Mouse (Mus musculus) cerebral cortex, adult 2 months (tissue): ENCODE data around the gene Dcbld1.

Experiments
- WGBS: fragments of 180-500 bp; shearing (Covaris S2); methylation state at CpG from one replicate; pipeline ENCODE4 v1.1.7; 2018; 5-methylcytosine and 5-hydroxymethylcytosine counted together

Gene Dcbld1

DNA sequence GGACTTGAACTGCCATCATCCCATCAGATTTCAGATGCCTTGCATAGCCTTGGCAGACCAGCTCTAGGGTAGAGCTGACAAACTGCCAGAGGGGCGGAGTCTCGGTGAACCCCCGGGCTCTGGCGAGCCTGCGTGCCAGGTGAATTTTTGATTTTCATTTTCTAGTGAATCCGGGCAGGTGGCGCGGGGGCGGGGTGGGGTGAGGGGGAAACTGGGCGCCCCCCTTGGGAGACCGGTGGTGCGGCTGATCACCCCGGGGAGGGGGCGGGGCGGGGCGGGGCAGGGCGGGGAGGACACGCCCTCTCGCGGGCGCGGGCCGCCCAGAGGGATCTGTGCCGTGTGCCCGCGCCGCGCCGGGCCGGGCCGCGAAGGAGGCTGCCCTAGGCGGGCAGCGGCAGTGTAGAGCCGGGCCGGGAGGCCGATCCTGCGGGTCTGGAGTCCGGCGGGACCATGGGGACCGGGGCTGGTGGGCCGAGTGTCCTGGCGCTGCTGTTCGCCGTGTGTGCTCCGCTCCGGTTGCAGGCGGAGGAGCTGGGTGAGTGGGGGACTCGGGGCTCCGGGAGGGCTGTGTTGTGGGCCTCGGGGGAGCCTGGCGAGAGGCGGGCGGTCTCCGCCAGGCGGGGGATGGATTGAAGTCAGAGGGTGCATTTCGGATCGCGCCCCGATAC lies at the start of gene Dcbld1:
Gene Dcbld1 (plus strand): TSS at position 319 of the 668 bp plus-strand sequence.
- under 1% methylated on average over 49 of the region's 60 CpGs for WGBS

DNA sequence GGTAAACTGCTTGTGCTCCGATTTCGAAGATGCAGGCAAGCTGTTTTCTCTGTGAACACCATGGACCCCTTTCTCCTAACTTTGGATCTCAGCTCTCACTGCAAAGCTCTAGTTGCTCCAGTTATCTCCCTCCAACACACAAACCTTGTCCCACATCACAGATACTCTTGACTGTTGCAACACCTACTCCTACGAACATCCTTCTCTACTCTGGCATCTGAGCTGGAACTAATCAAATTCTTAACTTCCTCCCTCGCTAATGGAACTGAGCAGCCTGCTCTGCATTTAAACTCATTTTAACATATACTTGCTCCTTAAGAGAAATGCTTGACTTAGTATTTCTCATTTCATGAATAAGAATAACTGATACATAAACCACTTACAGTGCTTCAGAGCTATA lies 47.5 kb upstream of the Dcbld1 start:
- WGBS = 60% methylated on average over 4 of the region's 4 CpGs

DNA sequence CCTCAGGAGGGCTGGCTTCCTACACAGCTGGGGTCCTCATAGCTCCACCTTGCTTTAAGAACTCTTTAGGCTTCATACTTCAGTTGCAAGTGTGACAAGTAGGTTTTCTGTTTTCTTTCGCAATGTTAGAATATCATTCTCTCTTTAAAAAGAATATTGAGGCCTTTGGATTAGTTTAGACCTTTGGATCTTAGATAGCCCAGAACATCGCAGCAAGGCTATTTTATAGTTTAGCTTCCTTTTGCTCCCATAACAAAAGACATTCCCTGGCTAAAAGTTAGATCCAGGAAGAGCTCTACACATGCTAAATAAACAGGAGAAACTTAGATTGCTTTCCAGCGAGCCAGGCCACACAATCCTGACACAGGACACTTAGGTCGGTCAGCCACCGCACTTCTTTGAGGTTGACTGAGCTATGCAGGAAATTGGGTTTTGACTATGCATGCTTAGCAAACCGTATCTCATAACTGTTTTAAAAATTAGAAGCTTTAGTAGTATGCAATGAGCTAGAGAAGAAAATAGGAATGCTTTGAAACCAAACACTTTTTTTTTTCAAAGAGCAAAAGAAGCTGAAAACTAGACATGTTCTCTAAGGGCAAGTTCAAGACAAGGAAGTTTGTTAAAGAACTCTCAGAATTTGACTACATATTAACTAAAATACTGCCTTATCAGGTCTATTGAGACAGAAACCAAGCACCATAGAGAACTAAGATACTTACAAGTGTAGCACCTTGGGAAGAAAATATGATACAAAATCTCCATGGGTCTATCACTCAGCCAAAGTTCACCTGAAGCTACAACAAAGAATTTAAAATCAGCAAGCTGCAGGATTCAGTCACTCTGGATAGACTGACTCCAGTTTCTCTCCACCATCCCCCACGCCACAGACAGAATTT lies 38.2 kb upstream of the Dcbld1 start, which contains the start of gene Ros1:
Gene Ros1 (minus strand): TSS at position 288 of the 896 bp plus-strand sequence.
- WGBS = 81% methylated on average over 7 of the region's 7 CpGs

DNA sequence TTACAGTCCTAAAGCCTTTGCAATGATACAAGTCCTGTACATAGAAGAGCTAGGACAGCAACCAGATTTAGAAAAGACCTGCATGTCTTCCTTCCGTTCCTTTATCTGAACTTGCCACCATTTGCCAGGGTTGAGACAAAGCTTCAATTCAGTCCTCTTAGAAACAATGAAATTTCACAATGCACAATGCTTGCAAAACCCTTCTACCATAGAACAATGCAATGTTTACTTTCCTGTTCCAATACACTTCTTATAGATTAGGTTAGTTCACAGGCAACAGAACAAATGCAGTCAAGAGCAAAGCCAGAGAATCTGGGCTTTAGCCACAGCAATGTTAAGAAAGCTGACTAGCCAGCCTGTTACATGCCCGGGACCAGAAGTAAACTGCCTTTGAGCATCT lies 29.4 kb upstream of the Dcbld1 start:
- WGBS = 84% methylated on average over 2 of the region's 2 CpGs

DNA sequence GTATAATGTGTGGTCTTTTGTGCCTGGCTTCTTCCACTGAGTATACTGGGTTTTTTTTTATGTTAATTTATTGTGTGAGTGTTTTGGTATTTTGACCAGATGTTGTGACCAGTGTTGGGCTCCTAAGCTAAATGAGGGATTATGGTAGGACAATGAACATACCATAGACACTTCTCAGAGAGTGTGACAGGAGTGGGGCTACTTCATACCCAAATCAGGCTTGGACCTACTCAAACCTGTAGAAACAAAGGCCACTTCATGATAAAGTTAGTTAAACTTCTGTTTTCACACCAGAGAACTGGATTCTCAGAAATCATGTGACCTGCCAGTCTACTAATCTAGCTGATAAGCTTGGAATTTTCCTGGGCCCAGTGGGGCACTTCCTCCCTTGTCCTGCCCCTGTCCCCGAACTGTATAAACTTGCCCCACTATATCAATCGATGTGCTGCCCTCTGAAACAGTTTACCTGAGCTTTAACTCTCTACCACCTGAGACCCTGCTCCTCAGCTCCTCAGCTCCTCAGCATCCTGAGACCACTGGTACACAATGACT lies 18.1 kb upstream of the Dcbld1 start:
- 73% methylated on average over 2 of the region's 2 CpGs for WGBS

DNA sequence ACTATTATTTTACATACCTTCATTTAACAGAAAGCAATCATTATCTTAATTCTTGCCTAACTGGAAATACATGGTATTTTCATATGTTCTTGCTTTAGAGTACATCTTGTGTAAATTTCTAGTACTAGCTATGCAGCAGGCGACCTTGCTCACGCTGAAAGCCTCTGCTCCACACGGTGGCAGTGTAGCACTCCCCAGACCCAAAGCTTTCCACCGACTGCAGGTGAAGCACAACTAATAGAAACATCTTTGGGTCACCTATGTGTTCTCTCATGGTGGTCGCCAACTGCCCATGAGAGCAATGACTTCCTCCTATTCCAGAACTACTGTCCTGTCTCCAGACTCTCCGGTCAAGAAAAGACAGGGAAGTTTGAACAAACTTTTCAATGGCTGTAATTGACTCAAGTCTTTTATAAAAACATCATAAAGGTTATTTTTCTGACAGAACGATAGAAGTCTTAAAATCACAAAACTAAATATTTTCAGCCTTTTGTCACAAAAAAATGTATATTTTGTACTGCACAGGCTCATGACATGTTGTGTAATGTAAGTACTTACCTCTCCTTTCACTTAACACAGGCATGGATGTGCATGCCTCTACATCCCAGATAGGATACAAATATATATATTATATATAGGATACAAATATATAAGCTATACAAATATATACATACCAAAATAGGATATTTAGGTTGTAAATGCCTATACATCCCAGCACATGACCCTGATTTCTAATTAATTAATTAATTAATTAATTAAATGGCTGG lies 16.4 kb upstream of the Dcbld1 start:
- WGBS = 23% methylated on average over 7 of the region's 7 CpGs

DNA sequence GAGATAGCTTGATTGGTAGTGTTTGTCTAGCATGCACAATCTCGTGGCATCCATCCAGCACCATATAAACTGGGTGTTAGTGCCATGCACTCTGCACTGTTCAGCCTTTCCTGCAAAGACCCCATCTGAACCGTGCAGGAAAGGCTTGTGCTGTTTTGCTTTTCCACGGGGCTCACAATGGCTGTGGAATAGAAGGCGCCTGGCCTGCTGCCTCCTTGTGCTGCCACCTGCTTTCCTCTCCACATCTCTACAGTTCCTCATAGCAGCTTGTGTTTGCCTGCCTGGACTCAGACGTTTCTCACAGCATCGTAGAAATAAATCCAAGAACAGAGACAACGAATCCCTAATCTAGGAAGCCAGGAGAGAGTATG lies 15.9 kb upstream of the Dcbld1 start:
- 21% methylated on average over 7 of the region's 7 CpGs for WGBS

DNA sequence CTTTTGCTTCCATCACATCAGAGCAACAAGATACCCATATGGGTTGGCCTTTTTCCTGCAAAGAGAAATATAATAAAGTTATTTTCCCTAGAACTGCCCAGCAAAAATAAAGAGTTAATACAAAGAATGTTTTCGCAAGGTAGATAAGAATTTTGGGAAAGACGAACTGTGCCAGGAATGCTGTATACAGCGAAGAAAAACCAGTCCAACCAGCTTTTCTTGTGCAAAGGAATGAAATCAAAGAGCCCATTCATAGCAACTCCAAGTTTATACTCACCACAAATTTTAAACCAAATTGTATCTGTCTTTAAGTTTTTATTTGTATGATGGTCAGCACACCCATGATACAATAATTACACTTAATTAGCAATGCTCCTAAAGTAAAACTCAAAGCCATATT lies 13.8 kb upstream of the Dcbld1 start:
- WGBS = 75% methylated on average over 3 of the region's 3 CpGs

DNA sequence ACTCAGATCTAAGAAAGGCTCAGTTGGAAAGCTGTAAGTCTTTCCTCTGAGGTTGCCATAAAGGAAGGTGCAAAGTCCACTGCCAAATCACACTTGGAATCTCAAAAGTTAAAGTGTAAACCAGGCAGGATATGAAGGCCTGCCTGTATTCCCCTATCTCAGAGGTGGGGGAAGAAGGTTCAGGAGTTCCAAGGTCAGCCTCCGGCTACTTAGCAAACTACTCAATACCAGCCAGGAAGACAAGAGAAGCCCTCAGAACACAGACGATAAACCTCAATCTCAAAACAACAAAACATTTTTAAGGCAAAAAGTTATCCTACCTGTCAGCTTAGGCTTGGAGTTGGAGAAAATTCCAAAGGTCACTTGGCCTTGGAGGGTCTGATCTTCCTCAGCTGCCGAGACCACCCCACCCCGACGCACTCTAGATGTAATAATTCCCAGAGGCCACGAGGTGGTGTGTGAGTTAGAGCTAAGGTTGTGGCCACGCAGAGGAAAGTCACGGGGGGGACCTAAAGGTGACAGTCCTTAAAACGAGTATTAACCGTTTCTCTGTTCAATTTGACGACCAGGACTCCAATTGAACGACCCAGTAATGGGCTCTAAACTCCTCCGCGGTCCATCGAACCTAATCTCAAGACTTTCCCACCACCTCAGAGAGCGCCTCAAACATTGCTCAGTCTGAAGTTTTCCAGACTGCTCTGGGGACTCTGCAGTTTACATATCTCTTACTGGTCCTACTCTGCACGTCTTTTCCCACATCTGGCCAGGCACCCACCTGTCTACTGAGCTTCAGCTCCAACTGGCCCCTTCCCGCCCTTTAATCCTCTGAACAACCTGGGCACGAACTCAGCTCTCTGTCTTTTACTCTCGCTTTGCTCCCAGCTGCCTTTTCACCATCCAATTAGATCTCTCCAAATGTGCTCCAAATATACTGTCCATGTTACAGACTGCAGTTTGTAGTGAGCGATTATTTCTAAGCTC lies 933 bp upstream of the Dcbld1 start:
- WGBS = 11% methylated on average over 21 of the region's 21 CpGs

DNA sequence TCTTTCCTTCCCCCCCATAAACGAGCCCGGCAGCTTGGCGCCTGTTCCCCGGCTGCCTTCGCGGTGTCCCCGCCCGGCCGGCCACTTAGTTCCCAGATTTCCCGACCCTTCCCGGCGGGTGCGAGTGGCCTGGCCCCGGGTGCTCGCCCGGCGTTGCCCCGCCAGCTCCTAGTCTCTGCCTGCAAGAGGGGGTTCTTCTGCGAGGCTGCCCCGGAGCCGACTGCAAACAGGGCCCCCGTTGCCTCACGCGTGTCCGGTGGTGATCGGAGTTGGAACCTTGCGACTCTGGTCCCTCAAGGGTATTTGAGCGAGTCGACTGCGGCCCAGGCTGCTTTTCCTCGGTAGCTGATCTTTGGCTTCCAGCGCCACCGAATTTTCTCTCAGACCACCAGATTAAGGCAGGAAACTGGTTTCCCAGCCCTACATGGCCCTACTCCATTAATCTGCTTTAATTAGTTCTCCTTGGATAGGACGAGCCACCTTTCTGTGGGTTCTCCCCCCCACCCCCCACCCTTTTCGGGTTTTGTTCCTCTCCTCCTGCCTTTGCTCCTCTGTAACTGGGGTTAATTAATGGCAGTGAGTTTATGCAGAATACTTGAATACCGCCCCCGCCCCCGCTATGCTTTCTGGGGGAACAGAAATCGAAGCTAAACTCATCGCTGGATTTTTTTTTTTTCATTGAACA lies 692 bp downstream of the Dcbld1 start:
- WGBS = 1% methylated on average over 40 of the region's 40 CpGs

DNA sequence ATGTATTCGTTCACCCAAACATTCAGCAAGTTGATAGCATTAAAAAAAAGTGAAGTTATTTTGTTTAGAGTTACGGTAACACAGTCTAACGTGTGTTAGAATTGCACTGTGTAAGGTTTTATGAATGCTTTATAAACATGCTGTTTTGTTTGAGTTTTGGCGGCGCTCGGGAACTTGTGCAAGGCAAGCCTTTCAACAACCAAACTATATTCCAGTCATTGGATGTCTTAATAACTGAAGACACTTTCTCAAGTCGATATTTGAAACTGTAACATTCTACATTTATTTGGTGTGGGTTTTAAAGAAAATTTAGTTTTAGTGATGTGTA lies 1.2 kb downstream of the Dcbld1 start:
- WGBS = 10% methylated on average over 7 of the region's 7 CpGs

DNA sequence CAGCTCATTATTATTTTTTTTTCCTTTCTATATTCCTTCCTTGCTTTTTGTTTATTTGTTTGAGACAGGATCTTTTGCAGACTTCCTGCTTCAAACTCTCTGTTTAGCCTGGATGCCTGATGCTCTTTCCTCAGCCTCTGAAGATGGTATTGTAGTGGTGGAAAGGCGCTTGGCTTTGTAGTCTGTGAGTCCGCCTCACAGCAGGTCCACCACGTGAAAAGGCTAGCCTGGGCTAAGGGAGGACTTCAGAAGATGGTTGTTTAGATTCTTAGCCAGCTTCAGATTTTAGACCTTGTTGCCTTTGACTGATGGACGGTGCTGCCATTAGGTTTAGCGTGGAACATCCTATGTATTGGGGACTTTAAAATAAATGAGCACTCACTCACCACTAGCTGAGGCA lies 2.0 kb downstream of the Dcbld1 start:
- WGBS = 83% methylated on average over 5 of the region's 5 CpGs

DNA sequence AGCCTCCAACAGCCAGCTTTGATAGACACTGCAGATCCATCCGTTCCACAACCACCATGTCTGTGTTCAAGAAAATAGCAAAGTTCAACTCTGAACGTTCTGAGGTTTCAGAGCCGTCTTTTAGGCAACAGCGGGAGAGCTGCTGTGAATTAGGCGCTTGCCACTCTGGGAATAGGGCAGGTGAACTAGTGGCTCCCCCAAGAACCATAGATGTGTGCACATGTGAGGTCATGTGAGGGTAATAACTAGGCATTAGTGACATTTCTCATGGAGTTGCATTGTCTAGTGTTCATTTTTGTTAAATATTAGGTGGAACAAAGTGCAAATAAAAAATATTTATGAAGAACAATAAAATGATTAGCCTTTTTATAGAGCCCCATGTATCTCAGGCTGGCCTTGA lies 8.6 kb downstream of the Dcbld1 start:
- WGBS = 92% methylated on average over 5 of the region's 5 CpGs

DNA sequence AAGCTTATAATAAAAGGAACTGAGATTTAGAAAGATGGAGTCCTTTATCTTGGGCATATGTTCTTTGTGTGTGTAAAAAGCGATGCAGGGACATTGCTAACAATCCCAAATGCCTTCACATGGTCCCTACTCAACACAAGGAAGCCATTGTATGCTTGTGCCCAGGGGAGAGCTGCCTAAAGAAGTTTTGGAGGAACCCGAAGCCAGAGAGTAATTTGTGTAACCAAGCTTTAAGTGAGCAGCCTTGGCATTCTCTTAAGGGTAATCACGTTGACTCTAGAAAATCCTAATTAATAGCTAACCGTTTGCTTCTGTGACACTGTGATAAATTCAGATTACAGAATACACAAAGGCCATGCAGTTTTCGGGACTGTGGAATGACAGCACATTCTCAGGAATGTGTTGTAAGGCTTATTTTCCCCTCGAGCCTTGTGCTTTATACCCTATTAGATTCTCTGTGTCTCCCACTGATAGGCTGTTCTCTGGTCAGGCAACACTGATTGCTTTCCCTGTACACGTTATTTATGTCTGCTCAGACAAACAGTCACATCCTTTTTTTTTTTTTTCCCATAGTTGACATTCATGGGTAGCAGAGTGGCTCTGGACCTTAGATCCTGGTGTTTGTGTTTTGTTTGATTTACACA lies 9.4 kb downstream of the Dcbld1 start:
- WGBS = 63% methylated on average over 7 of the region's 7 CpGs

DNA sequence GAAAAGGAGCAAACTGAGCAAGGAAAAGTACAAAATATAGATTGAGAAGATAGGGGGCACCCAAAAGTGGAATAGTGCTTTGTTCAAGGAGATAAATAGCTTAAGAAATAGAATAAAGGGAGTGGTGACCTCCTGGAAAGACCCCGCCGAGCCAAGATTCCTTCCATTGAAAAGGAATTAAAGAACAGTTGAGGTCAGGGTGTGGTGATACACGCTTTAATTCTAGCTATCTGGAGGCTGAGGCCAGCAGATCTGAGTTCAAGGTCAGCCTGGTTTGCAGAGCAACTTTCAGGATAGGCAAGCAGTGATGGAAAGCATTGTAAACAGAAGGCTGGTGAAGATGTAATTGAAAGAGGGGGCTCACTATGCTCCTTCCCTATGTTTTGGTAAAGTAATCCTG lies 12.8 kb downstream of the Dcbld1 start:
- WGBS = 88% methylated on average over 3 of the region's 3 CpGs

DNA sequence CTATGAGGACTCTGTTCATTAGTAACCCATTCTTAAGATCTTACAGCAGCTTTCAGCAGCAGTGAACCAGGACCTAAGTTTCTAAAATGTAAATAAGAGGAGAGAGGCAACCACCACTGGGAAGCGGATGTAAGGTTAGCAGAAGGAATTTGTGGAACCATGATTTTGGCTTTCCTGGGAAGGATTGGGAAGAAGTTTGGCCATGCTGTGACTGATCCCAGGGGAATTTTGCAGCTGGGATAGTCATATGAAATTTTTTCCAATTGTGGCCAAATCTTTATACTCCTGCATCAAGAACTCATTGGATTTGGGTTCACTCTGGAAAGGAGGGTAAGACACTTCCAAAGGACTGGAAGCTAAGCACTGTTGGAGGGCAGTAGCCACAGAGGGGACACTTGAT lies 18.8 kb downstream of the Dcbld1 start:
- WGBS = 91% methylated on average over 1 of the region's 1 CpGs

DNA sequence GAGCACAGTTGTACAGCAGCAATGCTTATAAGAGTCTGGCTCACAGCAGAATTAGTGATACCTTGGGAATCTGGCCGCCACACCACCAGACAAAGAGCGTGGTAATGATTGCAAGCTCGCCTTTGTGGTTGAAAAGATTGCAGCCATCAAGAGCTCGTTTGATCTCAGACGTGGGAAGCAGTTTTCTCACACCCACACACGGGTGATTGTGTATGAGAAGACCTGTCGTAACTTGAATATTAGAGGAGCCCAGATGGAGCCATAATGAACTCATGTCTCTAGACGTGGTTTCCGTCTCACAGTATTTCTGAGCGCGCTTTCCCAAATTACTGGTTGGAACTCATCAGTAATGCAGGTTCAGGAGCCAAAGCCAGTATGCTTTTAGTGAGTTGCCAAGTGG lies 20.0 kb downstream of the Dcbld1 start:
- 53% methylated on average over 11 of the region's 11 CpGs for WGBS

DNA sequence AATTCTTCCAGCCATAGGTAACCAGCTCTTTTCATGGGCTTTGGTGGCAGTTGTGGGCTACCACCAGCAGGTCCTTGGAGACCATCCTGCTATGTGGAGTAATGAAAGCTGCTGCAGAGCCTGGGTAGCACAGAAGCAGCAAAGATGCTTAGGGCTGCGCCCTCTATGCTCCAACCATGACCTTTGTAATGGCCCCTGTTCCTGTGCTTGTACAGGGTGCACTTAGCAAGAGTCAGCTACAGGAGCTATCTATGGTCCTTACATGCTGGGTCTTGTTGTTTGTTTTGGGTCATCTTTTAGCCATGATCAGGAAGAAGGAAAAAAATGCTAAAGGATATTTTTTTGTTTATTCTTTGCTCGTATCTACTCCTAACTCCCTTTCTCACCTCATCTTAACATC lies 24.3 kb downstream of the Dcbld1 start:
- WGBS = 78% methylated on average over 2 of the region's 2 CpGs

DNA sequence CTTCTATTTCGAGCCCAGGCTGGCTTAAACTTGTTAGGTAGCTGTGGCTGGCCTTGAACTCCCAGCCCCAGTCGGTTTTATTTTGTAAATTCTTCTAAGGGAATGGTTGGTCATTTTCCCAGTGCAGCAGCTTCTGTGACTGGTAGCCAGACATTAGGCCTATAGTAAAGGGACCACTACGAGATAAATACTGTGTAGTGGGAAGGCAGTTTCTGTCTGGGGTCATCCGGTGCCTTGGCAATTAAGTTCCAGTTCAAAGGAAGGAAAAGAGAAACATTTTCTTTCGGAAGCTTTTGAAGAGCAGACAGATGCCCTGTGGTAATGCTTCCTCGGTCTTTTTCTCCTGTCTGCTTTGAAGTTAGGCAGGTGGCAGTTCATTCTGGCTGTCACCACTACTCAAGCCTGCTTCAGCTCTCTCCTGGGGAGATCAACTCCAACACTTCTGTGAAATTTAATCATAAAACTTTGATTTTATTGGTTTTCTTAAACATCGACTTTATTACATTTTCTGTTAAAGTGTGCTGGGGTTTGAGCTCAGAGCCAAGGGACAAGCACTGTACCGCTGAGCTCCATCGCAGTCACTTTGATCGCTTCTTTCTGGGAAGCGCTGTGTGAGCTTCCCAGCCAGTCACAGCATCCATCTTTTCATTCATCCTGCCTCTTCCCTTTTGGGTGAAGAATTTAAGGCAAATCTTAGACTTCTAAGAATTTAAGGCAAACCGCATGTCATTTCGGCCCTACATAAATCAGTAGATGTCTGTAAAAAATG lies 24.9 kb downstream of the Dcbld1 start:
- 71% methylated on average over 13 of the region's 13 CpGs for WGBS
